Mouse (Mus musculus): ENCODE measurements around the gene Xpo6. TPM values are rescaled to one million over a fixed set of nuclear protein-coding genes. Genes with fewer than 3 reads are reported as not detected.

The Xpo6 gene
- total RNA-seq, 2 experiments from 2014 or later, result 11.7 to 17.1 TPM

GRCm38 (mm10) chr7:126126502-126126901, 73.8 kb downstream of the Xpo6 start:
- no peak for DNase-seq

GRCm38 (mm10) chr7:126121533-126121932, 78.8 kb downstream of the Xpo6 start:
- DNase-seq, result no peak

DNA sequence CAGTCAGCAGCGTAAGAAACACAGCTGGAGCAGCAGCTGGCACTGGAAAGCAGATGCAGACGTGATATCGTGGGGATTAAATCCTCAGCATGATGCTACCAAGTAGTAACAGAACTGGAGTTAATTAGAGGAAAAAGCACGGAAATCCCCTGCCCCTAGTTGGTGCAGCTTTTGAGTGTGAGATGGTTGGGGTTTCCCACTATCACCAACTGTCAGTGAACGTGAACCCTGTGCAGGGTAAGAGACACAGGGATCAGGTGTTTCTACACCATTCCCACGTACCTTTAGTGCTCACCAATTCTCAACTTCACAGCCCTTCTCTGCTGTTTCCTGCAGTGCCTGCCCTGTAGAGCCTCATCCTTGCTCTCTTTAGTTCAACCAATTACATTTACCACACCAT, 80.5 kb downstream of the Xpo6 start:
- no peak for DNase-seq

DNA sequence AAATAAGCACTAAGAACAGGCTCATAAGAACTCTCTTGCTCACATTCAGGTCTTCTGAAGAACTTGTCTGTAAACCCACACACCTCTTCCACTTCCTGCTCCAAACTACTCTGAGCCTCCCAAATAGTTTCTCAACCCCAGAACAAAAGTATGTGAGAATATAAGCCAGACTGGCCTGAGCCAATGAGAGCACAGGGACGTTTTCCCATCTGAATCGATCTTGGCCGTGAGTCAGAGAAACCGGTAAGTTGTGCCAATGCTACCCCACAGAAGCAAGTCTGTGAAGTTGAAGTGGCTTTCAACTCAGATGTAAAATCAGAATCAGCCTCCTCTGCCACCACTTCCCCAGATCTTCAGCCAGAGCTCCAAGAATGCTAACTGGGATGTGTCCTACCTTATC, 87.0 kb downstream of the Xpo6 start:
- DNase-seq, result no peak

GRCm38 (mm10) chr7:126111230-126111629, 89.1 kb downstream of the Xpo6 start:
- DNase-seq, result no peak

DNA sequence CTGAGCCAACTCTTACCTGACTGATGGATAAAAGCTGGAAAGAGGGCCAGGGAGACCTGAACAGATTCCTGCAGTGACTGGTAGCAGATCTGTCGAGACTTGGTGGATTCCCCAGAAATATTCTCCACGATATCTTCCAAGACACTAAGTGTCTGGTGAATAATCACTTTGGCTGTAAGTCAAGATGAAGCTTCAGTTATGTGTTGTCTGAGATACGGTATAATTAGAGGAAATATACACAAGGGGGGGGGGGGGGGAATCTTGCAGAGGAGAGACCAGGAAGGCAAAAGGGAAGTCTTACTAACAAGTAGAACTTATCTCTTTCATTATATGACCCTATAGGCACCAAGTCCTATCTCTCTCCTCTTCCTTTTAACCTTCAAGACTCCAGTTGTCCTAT, 90.4 kb downstream of the Xpo6 start:
- DNase-seq, result no peak

DNA sequence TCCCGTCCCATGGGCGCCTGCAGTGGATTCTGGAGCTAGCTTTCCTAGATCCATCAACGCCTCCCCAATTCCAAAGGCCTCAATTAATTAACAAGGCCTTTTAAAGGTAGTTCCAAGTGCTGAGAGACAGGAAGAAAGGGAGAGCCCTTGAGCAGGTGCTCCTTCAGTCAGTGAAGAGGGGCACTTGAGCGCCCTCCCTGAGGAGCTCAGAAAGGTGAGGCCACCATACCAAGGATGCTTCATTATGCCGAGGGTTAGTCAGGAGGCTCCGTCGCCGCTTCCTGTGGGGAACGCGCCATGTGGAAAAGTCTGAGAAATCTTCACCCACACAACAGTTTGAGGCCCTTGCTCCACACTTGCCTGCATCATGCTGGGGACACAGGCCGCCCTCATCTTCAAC, 99.9 kb downstream of the Xpo6 start:
- no peak for DNase-seq

- DNase-seq, result no peak
Observed at GRCm38 (mm10) chr7:126099835-126100234, 100.5 kb downstream of the Xpo6 start.

- DNase-seq, result no peak
Observed at GRCm38 (mm10) chr7:126099163-126099775, 101.0 kb downstream of the Xpo6 start.

DNA sequence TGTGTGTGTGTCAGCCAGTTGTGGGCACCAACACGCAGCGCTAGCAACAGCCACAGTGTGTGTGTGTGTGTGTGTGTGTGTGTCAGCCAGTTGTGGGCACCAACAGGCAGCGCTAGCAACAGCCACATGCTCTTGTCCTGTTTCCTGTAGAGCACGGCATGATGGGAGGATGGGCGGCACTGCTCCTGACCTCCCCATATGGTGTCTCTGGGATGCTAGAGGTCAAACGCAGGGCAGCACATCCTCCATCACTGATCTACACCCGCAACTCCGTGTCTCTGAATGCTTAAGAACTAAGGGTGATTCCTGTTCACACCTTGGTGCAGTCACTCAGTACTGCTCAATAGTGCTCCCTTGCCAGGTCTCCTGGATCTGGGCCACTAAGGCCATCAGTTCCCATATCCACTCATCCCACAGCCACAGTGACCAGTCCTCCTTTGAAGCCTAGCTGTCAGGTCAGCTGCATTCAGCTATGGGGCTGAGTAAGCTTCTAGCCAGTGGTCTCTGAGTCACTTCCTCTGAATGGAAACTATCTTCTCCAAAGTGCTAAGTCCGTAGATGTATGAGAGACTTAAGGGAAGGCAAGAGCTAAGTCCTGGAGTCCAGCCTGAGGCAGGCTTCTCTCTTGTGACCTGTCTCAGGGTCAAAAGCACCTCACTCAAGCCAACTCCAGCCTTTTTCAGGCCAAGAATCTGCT, 102.9 kb downstream of the Xpo6 start:
- no peak for DNase-seq

DNA sequence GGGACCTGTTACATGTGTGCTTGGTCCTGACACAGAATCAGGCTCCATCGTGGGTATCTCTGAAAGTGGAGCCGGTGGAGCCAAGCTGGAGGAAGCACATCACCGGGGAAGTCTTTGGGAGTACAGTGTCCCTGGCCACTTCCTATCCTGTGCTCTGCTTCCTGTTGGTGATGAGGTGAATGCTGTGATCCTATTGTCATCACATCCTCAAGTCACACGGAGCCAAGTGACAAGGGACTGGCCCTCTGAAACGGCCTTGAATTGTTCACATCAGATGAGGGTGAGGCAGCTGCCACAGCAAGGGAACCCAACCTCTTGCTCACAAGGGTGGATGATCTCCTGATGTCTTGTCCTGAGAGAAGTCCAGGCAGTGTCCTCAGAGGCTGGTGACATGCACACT, 103.7 kb downstream of the Xpo6 start:
- DNase-seq, result peak in 1 of 2 experiments; percentile 40

DNA sequence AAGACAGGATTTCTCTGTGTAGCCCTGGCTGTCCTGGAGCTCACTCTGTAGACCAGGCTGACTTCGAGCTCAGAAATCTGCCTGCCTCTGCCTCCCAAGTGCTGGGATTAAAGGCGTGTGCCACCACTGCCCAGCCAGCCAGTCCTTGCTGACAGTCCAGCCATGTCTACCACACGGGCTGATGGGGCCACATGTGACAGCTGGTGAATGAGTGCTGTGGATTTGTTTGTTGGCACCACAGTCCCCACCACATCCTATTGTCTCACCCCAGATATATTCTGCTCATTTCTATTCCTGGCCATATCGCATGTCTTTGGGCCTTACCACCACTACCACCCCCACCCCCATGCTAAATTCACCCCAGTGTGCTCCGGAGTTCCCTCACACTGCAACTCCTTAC, 105.6 kb downstream of the Xpo6 start:
- DNase-seq, result no peak

- DNase-seq, result no peak
Observed at GRCm38 (mm10) chr7:126093162-126093561, 107.1 kb downstream of the Xpo6 start.

DNA sequence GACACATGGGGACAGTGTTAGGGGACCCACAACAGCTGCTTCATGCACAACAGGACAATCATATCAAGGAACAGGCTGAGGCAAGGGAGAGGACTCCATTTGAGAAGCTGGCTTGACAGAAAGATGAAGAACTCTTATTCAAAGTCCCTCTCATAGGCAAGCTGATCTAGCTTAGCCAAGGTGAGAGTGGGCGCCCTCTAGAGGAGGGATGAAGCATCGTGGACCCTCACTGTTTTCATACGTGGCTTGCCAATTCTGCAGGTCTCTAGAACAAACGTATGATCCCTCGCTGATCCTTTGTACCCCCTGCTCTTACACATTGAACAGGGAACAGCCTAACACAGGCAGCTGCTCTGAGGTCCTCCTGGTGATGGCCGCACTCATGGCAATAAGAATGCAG, 110.5 kb downstream of the Xpo6 start:
- DNase-seq, result peak; percentile 46 to 64

DNA sequence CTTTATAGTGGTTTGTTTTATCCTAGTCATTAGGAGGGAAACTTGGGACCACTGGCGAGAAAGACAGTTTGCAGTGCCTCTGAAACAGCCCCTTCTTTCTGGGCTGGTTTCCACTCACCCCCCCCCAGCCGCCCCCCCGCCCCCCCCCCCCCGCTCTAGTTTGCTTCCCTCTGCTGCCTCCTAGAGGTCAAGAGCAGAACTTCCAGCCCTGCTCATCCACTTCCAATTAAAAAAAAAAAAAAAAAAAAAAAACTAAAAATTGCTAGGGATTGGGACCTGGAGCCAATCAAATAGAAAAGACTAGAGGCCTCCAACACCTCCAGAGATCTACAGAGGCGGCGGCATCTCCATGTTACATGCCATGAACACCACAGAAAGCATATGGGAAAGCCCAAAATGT, 112.1 kb downstream of the Xpo6 start:
- no peak for DNase-seq

GRCm38 (mm10) chr7:126087602-126088001, 112.7 kb downstream of the Xpo6 start:
- no peak for DNase-seq

DNA sequence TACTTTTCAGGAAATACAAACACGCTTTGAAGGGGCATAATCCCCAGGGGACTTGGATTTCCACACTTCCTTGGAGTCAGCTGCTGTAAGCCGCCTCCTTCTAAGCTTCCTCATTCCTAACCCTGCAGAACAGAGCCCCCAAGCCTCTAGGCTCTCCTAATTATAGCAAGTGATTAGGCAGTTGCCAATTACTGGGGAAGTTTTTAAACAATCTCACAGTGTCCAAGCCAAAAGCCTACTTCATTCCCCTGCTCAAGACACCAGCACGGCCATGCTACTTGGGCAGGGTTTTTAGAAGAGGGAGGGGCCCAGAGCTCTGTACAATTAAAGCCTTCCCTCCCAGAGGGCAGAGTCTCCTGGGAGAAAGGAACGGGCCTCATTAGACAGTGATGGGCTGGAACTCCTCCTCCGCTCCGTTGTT, 114.0 kb downstream of the Xpo6 start:
- DNase-seq, result no peak

GRCm38 (mm10) chr7:126085154-126085553, 115.1 kb downstream of the Xpo6 start:
- DNase-seq, result no peak

GRCm38 (mm10) chr7:126083980-126084348, 116.3 kb downstream of the Xpo6 start:
- no peak for DNase-seq

- no peak for DNase-seq
Observed at GRCm38 (mm10) chr7:126083341-126083979, 116.8 kb downstream of the Xpo6 start.

DNA sequence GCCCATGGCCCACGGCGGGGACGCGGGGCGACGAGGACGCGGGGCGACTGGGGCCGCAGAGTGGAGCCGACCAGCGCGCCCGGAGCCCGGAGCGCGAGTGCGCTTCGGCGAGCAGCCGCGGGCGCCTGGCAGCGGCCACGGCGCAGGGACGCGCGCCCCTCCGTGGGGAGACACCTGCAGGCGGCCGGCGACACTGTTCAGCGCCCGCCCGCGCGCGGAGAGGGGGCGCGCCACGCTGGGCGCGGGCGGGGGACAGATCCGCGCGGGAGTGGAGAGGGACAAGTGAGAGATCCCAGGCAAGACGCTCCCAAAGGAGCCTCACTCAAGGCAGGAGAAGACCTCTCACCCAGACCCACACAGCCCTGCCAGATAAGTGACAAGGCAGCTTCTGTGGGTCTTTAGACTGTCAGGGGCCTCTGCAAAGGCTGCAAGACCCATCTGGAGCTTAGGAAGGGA, 118.0 kb downstream of the Xpo6 start, which contains the start of gene Gsg1l:
Gene Gsg1l, minus strand, starts transcription at position 126 of the 456 bp plus-strand sequence.
- no peak for DNase-seq

DNA sequence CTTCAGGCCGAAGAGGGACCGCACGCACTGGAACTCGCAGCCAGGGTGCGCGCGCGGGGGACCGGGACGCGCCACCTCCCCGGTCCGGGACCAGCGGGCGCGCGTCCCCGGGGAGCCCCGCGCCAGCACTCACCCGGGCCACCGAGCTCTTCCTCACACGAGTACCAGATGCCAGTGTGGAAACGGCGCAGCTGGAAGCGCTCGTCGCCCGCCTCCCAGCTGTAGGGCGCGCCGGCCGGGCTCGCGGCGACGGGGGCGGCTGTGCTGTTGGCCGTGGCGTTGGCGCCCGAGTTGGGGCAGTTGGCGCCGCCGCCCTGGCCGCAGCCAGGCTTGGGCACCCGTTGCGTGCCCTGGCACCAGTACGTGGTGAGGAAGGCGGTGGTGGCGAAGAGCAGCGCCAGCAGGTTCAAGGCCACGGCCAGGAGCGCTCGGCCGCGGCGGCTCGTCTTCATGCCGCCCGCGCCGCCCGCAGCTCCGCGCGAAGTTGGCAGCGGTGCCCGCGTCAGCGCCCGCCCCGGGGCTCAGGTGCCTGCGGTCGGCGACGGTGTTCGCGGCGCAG, 118.5 kb downstream of the Xpo6 start:
- DNase-seq, result no peak
